ENCODE assay signal across 10 mouse cellular contexts in genomic region chr11:116282089-116282488, GRCm38 (mm10). TPM values are rescaled to one million over a fixed set of nuclear protein-coding genes. Genes with fewer than 3 reads are reported as not detected.
DNase-seq lines count a peak whose midpoint lies in the region; ATAC-seq and TF ChIP-seq lines count a peak whose summit lies in the region.
"Had no signal": no experiment of that assay in that cellular context is flagged by ENCODE, and none has a peak within 500 bp of the region (broad histone marks: within the 10 kb centered on the region; RNA-seq: fewer than 3 reads in every experiment).

No protein-coding gene starts in this region.

- no peaks in the 10 kb centered on the region for H3K4me1 ChIP-seq in lung, embryonic 14.5 days (ENCODE audit: insufficient read depth)
- peaks cover 18% of the 10 kb centered on the region for H3K4me1 ChIP-seq in forebrain, embryonic 13.5 days
- peaks cover 18% of the 10 kb centered on the region for H3K4me1 ChIP-seq in neural tube, embryonic 15.5 days

- no peaks in the 10 kb centered on the region for H3K36me3 ChIP-seq in lung, embryonic 14.5 days (ENCODE audit: insufficient read depth)
- H3K36me3 ChIP-seq in forebrain, embryonic 13.5 days (ENCODE audit: poor library complexity, severe bottlenecking), result 0 out of 2 replicates have a peak, but pooled peaks cover under 1% of the 10 kb centered on the region
- 0 out of 2 replicates have a peak, but pooled peaks cover under 1% of the 10 kb centered on the region for H3K36me3 ChIP-seq in neural tube, embryonic 15.5 days

- peak overlapping the region; percentile 28; the same call in 1 of the 2 replicates for H3K4me3 ChIP-seq in lung, embryonic 14.5 days (ENCODE audit: low read depth, low read length)
- 0 out of 2 replicates have a peak overlapping the region, but pooled peaks have one; percentile 26 for H3K4me3 ChIP-seq in forebrain, embryonic 13.5 days
- no peak overlapping the region for H3K4me3 ChIP-seq in neural tube, embryonic 15.5 days (replicated peaks)

- ATAC-seq in lung, embryonic 14.5 days (ENCODE audit: insufficient read depth), result no peak
- ATAC-seq in forebrain, embryonic 13.5 days, result no peak
- no peak for ATAC-seq in neural tube, embryonic 15.5 days (ENCODE audit: low FRiP score)
- ATAC-seq: inflammation-experienced regulatory T-cells, adult 6 months had no signal

- H3K27ac ChIP-seq in lung, embryonic 14.5 days (ENCODE audit: low read depth), result no peak overlapping the region
- no peak overlapping the region for H3K27ac ChIP-seq in forebrain, embryonic 13.5 days
- no peak overlapping the region for H3K27ac ChIP-seq in neural tube, embryonic 15.5 days (replicated peaks)

- peaks cover 48% of the 10 kb centered on the region for H3K27me3 ChIP-seq in lung, embryonic 14.5 days (ENCODE audit: insufficient read depth, low read length)
- peaks cover 67% of the 10 kb centered on the region for H3K27me3 ChIP-seq in forebrain, embryonic 13.5 days
- peaks cover 63% of the 10 kb centered on the region for H3K27me3 ChIP-seq in neural tube, embryonic 15.5 days (replicated peaks)

- DNase-seq in lung, embryonic 14.5 days, result peak; percentile 71
- no peak for DNase-seq in lung, postnatal 14 days
- peak; percentile 61 for DNase-seq in kidney, postnatal 10 days
- DNase-seq in layer of hippocampus, adult 8-10 months (ENCODE audit: low spot score in 2 of 2), result no peak
- no peak for DNase-seq in thymus, adult 18-20 months
- DNase-seq in spleen, adult 18-20 months, result no peak
- DNase-seq: cerebellum, adult 11-12 months had no signal

- H3K9me3 ChIP-seq in lung, embryonic 14.5 days (ENCODE audit: low read depth, low read length), result no peaks in the 10 kb centered on the region
- H3K9me3 ChIP-seq in forebrain, embryonic 13.5 days (replicated peaks), result no peaks in the 10 kb centered on the region
- no peaks in the 10 kb centered on the region for H3K9me3 ChIP-seq in neural tube, embryonic 15.5 days (replicated peaks)

- 0 out of 2 replicates have a peak overlapping the region, but pooled peaks have one; percentile 54 for H3K4me2 ChIP-seq in lung, embryonic 14.5 days
- no peak overlapping the region for H3K4me2 ChIP-seq in forebrain, embryonic 13.5 days
- peak overlapping the region; percentile 54 for H3K4me2 ChIP-seq in neural tube, embryonic 15.5 days

- peak; percentile 41 for TF ChIP-seq CTCF in lung, embryonic 14.5 days (IDR thresholded peaks at IDR 0.05; ENCODE audit: low read depth)

- H3K9ac ChIP-seq in lung, embryonic 14.5 days, result no peak overlapping the region
- H3K9ac ChIP-seq in forebrain, embryonic 13.5 days, result no peak overlapping the region
- no peak overlapping the region for H3K9ac ChIP-seq in neural tube, embryonic 15.5 days (replicated peaks)

- WGBS in lung, embryonic 14.5 days, result 4% methylated on average over 11 of the region's 11 CpGs
- 1% methylated on average over 11 of the region's 11 CpGs for WGBS in forebrain, embryonic 13.5 days
- WGBS in neural tube, embryonic 15.5 days, result 2% methylated on average over 11 of the region's 11 CpGs

RNA-seq across cellular contexts. Expression of gene Galr2, which starts 1.4 kb away (rescaled TPM):
- polyA plus RNA-seq in lung, embryonic 14.5 days (2014; fragmentation: Nextera tagmentation; extraction: Ambion mirVana), result 0.11 TPM in 1 of 2 replicates, not detected in the other
- polyA plus RNA-seq in forebrain, embryonic 13.5 days (2015; fragmentation: Nextera tagmentation; extraction: Ambion mirVana), result 0.09 and 0.16 TPM in 2 replicates
- 0.47 and 0.52 TPM in 2 replicates for polyA plus RNA-seq in neural tube, embryonic 15.5 days (2015; fragmentation: Nextera tagmentation; extraction: Ambion mirVana)
- not detected for total RNA-seq in layer of hippocampus, adult 8-10 months (2022)
- polyA plus RNA-seq: inflammation-experienced regulatory T-cells, adult 6 months had no signal

RNA-seq across cellular contexts. Expression of gene Srp68, which starts 8.1 kb away (rescaled TPM):
- polyA plus RNA-seq in lung, embryonic 14.5 days (2014; fragmentation: Nextera tagmentation; extraction: Ambion mirVana), result 85.7 and 89.8 TPM in 2 replicates
- polyA plus RNA-seq in forebrain, embryonic 13.5 days (2015; fragmentation: Nextera tagmentation; extraction: Ambion mirVana), result 71.8 and 72.1 TPM in 2 replicates
- 64.2 and 77.9 TPM in 2 replicates for polyA plus RNA-seq in neural tube, embryonic 15.5 days (2015; fragmentation: Nextera tagmentation; extraction: Ambion mirVana)
- 10 to 100 TPM; 61.1 to 71.3 (median 66.1) TPM for total RNA-seq in layer of hippocampus, adult 8-10 months (2022)

RNA-seq across cellular contexts. Expression of gene Exoc7, which starts 24.9 kb away (rescaled TPM):
- 63.7 and 68.4 TPM in 2 replicates for polyA plus RNA-seq in lung, embryonic 14.5 days (2014; fragmentation: Nextera tagmentation; extraction: Ambion mirVana)
- polyA plus RNA-seq in forebrain, embryonic 13.5 days (2015; fragmentation: Nextera tagmentation; extraction: Ambion mirVana), result 88.9 and 89.2 TPM in 2 replicates
- polyA plus RNA-seq in neural tube, embryonic 15.5 days (2015; fragmentation: Nextera tagmentation; extraction: Ambion mirVana), result 113 and 114 TPM in 2 replicates
- 100 to 1,000 TPM in 1 of 4 experiments, 10 to 100 TPM in 3; 82.4 to 103 (median 88.9) TPM for total RNA-seq in layer of hippocampus, adult 8-10 months (2022)

RNA-seq across cellular contexts. Expression of gene Evpl, which starts 44.2 kb away (rescaled TPM):
- 4.4 and 4.8 TPM in 2 replicates for polyA plus RNA-seq in lung, embryonic 14.5 days (2014; fragmentation: Nextera tagmentation; extraction: Ambion mirVana)
- polyA plus RNA-seq in forebrain, embryonic 13.5 days (2015; fragmentation: Nextera tagmentation; extraction: Ambion mirVana), result 0.12 and 0.14 TPM in 2 replicates
- 1.00 and 1.9 TPM in 2 replicates for polyA plus RNA-seq in neural tube, embryonic 15.5 days (2015; fragmentation: Nextera tagmentation; extraction: Ambion mirVana)
- total RNA-seq in layer of hippocampus, adult 8-10 months (2022), result 1 to 10 TPM in 2 of 4 experiments, under 1 TPM in 2; 0.85 to 1.4 (median 1.1) TPM
- polyA plus RNA-seq: inflammation-experienced regulatory T-cells, adult 6 months had no signal

RNA-seq across cellular contexts. Expression of gene Foxj1, which starts 53.1 kb away (rescaled TPM):
- polyA plus RNA-seq in lung, embryonic 14.5 days (2014; fragmentation: Nextera tagmentation; extraction: Ambion mirVana), result 1.3 and 2.1 TPM in 2 replicates
- polyA plus RNA-seq in forebrain, embryonic 13.5 days (2015; fragmentation: Nextera tagmentation; extraction: Ambion mirVana), result 8.1 and 10.6 TPM in 2 replicates
- polyA plus RNA-seq in neural tube, embryonic 15.5 days (2015; fragmentation: Nextera tagmentation; extraction: Ambion mirVana), result 11.3 and 12.1 TPM in 2 replicates
- 1 to 10 TPM; 4.5 to 7.4 (median 6.2) TPM for total RNA-seq in layer of hippocampus, adult 8-10 months (2022)
- polyA plus RNA-seq: inflammation-experienced regulatory T-cells, adult 6 months had no signal

Comparison
In these comparisons a context has a peak if more than half of its experiments do, and no peak if none do; other contexts are left out.
1. DNase-seq: peak in lung, embryonic 14.5 days (single experiment) and kidney, postnatal 10 days (single experiment); none in lung, postnatal 14 days (single experiment), layer of hippocampus, adult 8-10 months (0 of 2), thymus, adult 18-20 months (0 of 2) and spleen, adult 18-20 months (0 of 2).